Mouse (Mus musculus): ENCODE results near the gene Camta1. TPM values are rescaled to one million over a fixed set of nuclear protein-coding genes. Genes with fewer than 3 reads are reported as not detected.

Gene Camta1
- total RNA-seq, 1 experiment from 2014 or later: 7.4 TPM

GRCm38 (mm10) chr4:151438561-151438960, 423.1 kb downstream of the Camta1 start:
- no peak for ATAC-seq (ENCODE audit: extremely low read depth, insufficient number of reproducible peaks, low FRiP score, poor library complexity, severe bottlenecking)

GRCm38 (mm10) chr4:151437859-151438258, 423.8 kb downstream of the Camta1 start:
- no peak for ATAC-seq (ENCODE audit: extremely low read depth, insufficient number of reproducible peaks, low FRiP score, poor library complexity, severe bottlenecking)

GRCm38 (mm10) chr4:151425133-151425532, 436.5 kb downstream of the Camta1 start:
- ATAC-seq (ENCODE audit: extremely low read depth, insufficient number of reproducible peaks, low FRiP score, poor library complexity, severe bottlenecking): no peak

GRCm38 (mm10) chr4:151422922-151423321, 438.8 kb downstream of the Camta1 start:
- no peak for ATAC-seq (ENCODE audit: extremely low read depth, insufficient number of reproducible peaks, low FRiP score, poor library complexity, severe bottlenecking)

- ATAC-seq (ENCODE audit: extremely low read depth, insufficient number of reproducible peaks, low FRiP score, poor library complexity, severe bottlenecking): no peak
These were observed 439.3 kb downstream of the Camta1 start for GRCm38 (mm10) chr4:151422361-151422760.

GRCm38 (mm10) chr4:151418344-151418875, 443.3 kb downstream of the Camta1 start:
- ATAC-seq (ENCODE audit: extremely low read depth, insufficient number of reproducible peaks, low FRiP score, poor library complexity, severe bottlenecking): no peak

- no peak for ATAC-seq (ENCODE audit: extremely low read depth, insufficient number of reproducible peaks, low FRiP score, poor library complexity, severe bottlenecking)
These were observed 445.9 kb downstream of the Camta1 start for GRCm38 (mm10) chr4:151415812-151416211.

GRCm38 (mm10) chr4:151415376-151415775, 446.3 kb downstream of the Camta1 start:
- no peak for ATAC-seq (ENCODE audit: extremely low read depth, insufficient number of reproducible peaks, low FRiP score, poor library complexity, severe bottlenecking)

GRCm38 (mm10) chr4:151414952-151415351, 446.7 kb downstream of the Camta1 start:
- ATAC-seq (ENCODE audit: extremely low read depth, insufficient number of reproducible peaks, low FRiP score, poor library complexity, severe bottlenecking): no peak

GRCm38 (mm10) chr4:151411641-151412061, 450.0 kb downstream of the Camta1 start:
- ATAC-seq (ENCODE audit: extremely low read depth, insufficient number of reproducible peaks, low FRiP score, poor library complexity, severe bottlenecking): no peak

GRCm38 (mm10) chr4:151411016-151411415, 450.7 kb downstream of the Camta1 start:
- no peak for ATAC-seq (ENCODE audit: extremely low read depth, insufficient number of reproducible peaks, low FRiP score, poor library complexity, severe bottlenecking)

GRCm38 (mm10) chr4:151409291-151409690, 452.4 kb downstream of the Camta1 start:
- no peak for ATAC-seq (ENCODE audit: extremely low read depth, insufficient number of reproducible peaks, low FRiP score, poor library complexity, severe bottlenecking)

- ATAC-seq (ENCODE audit: extremely low read depth, insufficient number of reproducible peaks, low FRiP score, poor library complexity, severe bottlenecking): no peak
These were observed 452.9 kb downstream of the Camta1 start for GRCm38 (mm10) chr4:151408811-151409210.

GRCm38 (mm10) chr4:151408246-151408645, 453.4 kb downstream of the Camta1 start:
- ATAC-seq (ENCODE audit: extremely low read depth, insufficient number of reproducible peaks, low FRiP score, poor library complexity, severe bottlenecking): no peak

GRCm38 (mm10) chr4:151407129-151407528, 454.5 kb downstream of the Camta1 start:
- no peak for ATAC-seq (ENCODE audit: extremely low read depth, insufficient number of reproducible peaks, low FRiP score, poor library complexity, severe bottlenecking)

GRCm38 (mm10) chr4:151404581-151405256, 457.0 kb downstream of the Camta1 start:
- no peak for ATAC-seq (ENCODE audit: extremely low read depth, insufficient number of reproducible peaks, low FRiP score, poor library complexity, severe bottlenecking)

- no peak for ATAC-seq (ENCODE audit: extremely low read depth, insufficient number of reproducible peaks, low FRiP score, poor library complexity, severe bottlenecking)
These were observed 459.8 kb downstream of the Camta1 start for GRCm38 (mm10) chr4:151401685-151402397.

- no peak for ATAC-seq (ENCODE audit: extremely low read depth, insufficient number of reproducible peaks, low FRiP score, poor library complexity, severe bottlenecking)
These were observed 465.1 kb downstream of the Camta1 start for GRCm38 (mm10) chr4:151396536-151396935.

GRCm38 (mm10) chr4:151389345-151389744, 472.3 kb downstream of the Camta1 start:
- no peak for ATAC-seq (ENCODE audit: extremely low read depth, insufficient number of reproducible peaks, low FRiP score, poor library complexity, severe bottlenecking)

Measured in neutrophil, adult 5-6 weeks (primary cell).